Mouse (Mus musculus) forebrain, embryonic 13.5 days (tissue): ENCODE measurements around the gene Phrf1. TPM values are rescaled to one million over a fixed set of nuclear protein-coding genes. Genes with fewer than 3 reads are reported as not detected.

Experiments
- ATAC-seq: fragments of 200-750 bp; cut with Nextera tagmentation; 2 replicates; pipeline ENCODE4 v1.8.0; 2017
- H3K27ac ChIP-seq: fragments of 300-500 bp; sonication (generic); 2 replicates; pipeline ENCODE4 v1.5.1; 2015; ENCODE audit warnings: inconsistent platforms, mild to moderate bottlenecking, moderate library complexity
- H3K27me3 ChIP-seq: fragments of 300-500 bp; sonication (generic); 2 replicates; pipeline ENCODE4 v1.6.1; 2015; ENCODE audit warnings: mild to moderate bottlenecking, inconsistent platforms
- H3K36me3 ChIP-seq: fragments of 300-500 bp; sonication (generic); 2 replicates; pipeline ENCODE4 v1.6.1; 2015; ENCODE audit warnings: mild to moderate bottlenecking, inconsistent platforms; ENCODE audit not compliant: poor library complexity, severe bottlenecking
- H3K4me1 ChIP-seq: fragments of 300-500 bp; sonication (generic); 2 replicates; pipeline ENCODE4 v1.6.1; 2015; ENCODE audit warnings: inconsistent platforms
- H3K4me2 ChIP-seq: fragments of 300-500 bp; sonication (generic); 2 replicates; pipeline ENCODE4 v1.6.1; 2015; ENCODE audit warnings: inconsistent platforms, mild to moderate bottlenecking, moderate library complexity
- H3K4me3 ChIP-seq: fragments of 300-500 bp; sonication (generic); 2 replicates; pipeline ENCODE4 v1.5.1; 2015; ENCODE audit warnings: mild to moderate bottlenecking, inconsistent platforms
- H3K9ac ChIP-seq: fragments of 300-500 bp; sonication (generic); 2 replicates; pipeline ENCODE4 v1.6.1; 2015; ENCODE audit warnings: mild to moderate bottlenecking, inconsistent platforms
- H3K9me3 ChIP-seq: fragments of 300-500 bp; sonication (generic); replicated peaks from 2 replicates; pipeline ENCODE4 v1.6.1; 2016; ENCODE audit warnings: inconsistent platforms
- WGBS: fragments of 180-500 bp; shearing (Covaris S2); methylation state at CpG from one replicate; pipeline ENCODE4 v1.1.7; 2015; 5-methylcytosine and 5-hydroxymethylcytosine counted together
- polyA plus RNA-seq: library from polyadenylated mRNA; unstranded; fragments of >200 nt; fragmentation: Nextera tagmentation; extraction: Ambion mirVana; gene quantifications from 2 replicates; pipeline ENCODE4 v1.2.1, GENCODE M21; 2015

The Phrf1 gene
- polyA plus RNA-seq, 1 experiment from 2014 or later, result 82.4 TPM

GRCm38 (mm10) chr7:141281442-141281841 lies 52.9 kb downstream of the Phrf1 start:
- peaks cover 24% of the 10 kb centered on the region for H3K27me3 ChIP-seq
- H3K4me1 ChIP-seq, result peaks cover 20% of the 10 kb centered on the region; the same call in 1 of the 2 replicates
- H3K9ac ChIP-seq, result no peak overlapping the region
- H3K4me3 ChIP-seq, result no peak overlapping the region
- 33% methylated on average over 6 of the region's 6 CpGs for WGBS
- H3K4me2 ChIP-seq, result no peak overlapping the region
- H3K36me3 ChIP-seq, result no peaks in the 10 kb centered on the region
- no peak overlapping the region for H3K27ac ChIP-seq
- ATAC-seq, result peak; percentile 43
- no peaks in the 10 kb centered on the region for H3K9me3 ChIP-seq

GRCm38 (mm10) chr7:141282756-141283155 lies 54.2 kb downstream of the Phrf1 start:
- Histone ChIP-seq H3K9me3 (no peaks in the 10 kb centered on the region), H3K4me2 (no peak overlapping the region), H3K9ac (no peak overlapping the region), H3K4me3 (no peak overlapping the region), H3K4me1 (peaks cover 20% of the 10 kb centered on the region; the same call in 1 of the 2 replicates), H3K27ac (no peak overlapping the region), H3K27me3 (peaks cover 19% of the 10 kb centered on the region), H3K36me3 (no peaks in the 10 kb centered on the region)
- ATAC-seq, result no peak
- 86% methylated on average over 4 of the region's 4 CpGs for WGBS

GRCm38 (mm10) chr7:141288042-141288441 lies 59.5 kb downstream of the Phrf1 start:
- 87% methylated on average over 3 of the region's 3 CpGs for WGBS
- Histone ChIP-seq H3K36me3 (no peaks in the 10 kb centered on the region), H3K27me3 (peaks cover 31% of the 10 kb centered on the region), H3K4me1 (peaks cover 15% of the 10 kb centered on the region), H3K4me2 (no peak overlapping the region), H3K27ac (no peak overlapping the region), H3K9ac (no peak overlapping the region), H3K9me3 (no peaks in the 10 kb centered on the region), H3K4me3 (no peak overlapping the region)
- ATAC-seq, result no peak

GRCm38 (mm10) chr7:141291921-141292582 lies 63.5 kb downstream of the Phrf1 start, which contains the start of gene Drd4:
TSS of gene Drd4 (plus strand) at chr7:141292006.
- peaks cover 63% of the 10 kb centered on the region for H3K27me3 ChIP-seq
- peak within 1 kb of the TSS; percentile 95 for H3K4me2 ChIP-seq
- WGBS, result 1% methylated on average over 43 of the region's 46 CpGs
- H3K27ac ChIP-seq, result no peak within 1 kb of the TSS
- H3K9me3 ChIP-seq, result no peaks in the 10 kb centered on the region
- peaks cover 7% of the 10 kb centered on the region for H3K36me3 ChIP-seq
- peak within 1 kb of the TSS; percentile 50 for H3K4me3 ChIP-seq
- peak; percentile 83 for ATAC-seq
- H3K9ac ChIP-seq, result peak within 1 kb of the TSS; percentile 63
- H3K4me1 ChIP-seq, result peaks cover 28% of the 10 kb centered on the region

- H3K27ac ChIP-seq, result no peak overlapping the region
- ATAC-seq, result 0 out of 2 replicates have a peak, but pooled peaks have one; percentile 6
- H3K36me3 ChIP-seq, result peaks cover 13% of the 10 kb centered on the region
- peak overlapping the region; percentile 95 for H3K4me2 ChIP-seq
- 31% methylated on average over 15 of the region's 15 CpGs for WGBS
- peaks cover 63% of the 10 kb centered on the region for H3K27me3 ChIP-seq
- H3K9ac ChIP-seq, result peak overlapping the region; percentile 63; the same call in 1 of the 2 replicates
- H3K4me3 ChIP-seq, result peak overlapping the region; percentile 50
- H3K9me3 ChIP-seq, result no peaks in the 10 kb centered on the region
- H3K4me1 ChIP-seq, result peaks cover 28% of the 10 kb centered on the region
These were observed 64.2 kb downstream of the Phrf1 start for GRCm38 (mm10) chr7:141292583-141293388.

GRCm38 (mm10) chr7:141293852-141294471 lies 65.4 kb downstream of the Phrf1 start:
- Histone ChIP-seq H3K27ac (no peak overlapping the region), H3K4me3 (peak overlapping the region; percentile 35), H3K4me1 (peaks cover 28% of the 10 kb centered on the region), H3K4me2 (peak overlapping the region; percentile 54), H3K36me3 (peaks cover 21% of the 10 kb centered on the region), H3K9me3 (no peaks in the 10 kb centered on the region), H3K27me3 (peaks cover 63% of the 10 kb centered on the region), H3K9ac (peak overlapping the region; percentile 54)
- no peak for ATAC-seq
- under 1% methylated on average over 48 of the region's 53 CpGs for WGBS

GRCm38 (mm10) chr7:141294479-141294878 lies 65.9 kb downstream of the Phrf1 start:
- Histone ChIP-seq H3K36me3 (peaks cover 26% of the 10 kb centered on the region), H3K4me3 (peak overlapping the region; percentile 35), H3K4me2 (peak overlapping the region; percentile 54), H3K9ac (no peak overlapping the region), H3K27me3 (peaks cover 63% of the 10 kb centered on the region), H3K27ac (no peak overlapping the region), H3K4me1 (peaks cover 28% of the 10 kb centered on the region), H3K9me3 (no peaks in the 10 kb centered on the region)
- no peak for ATAC-seq
- whole genome bisulfite sequencing, result 5% methylated on average over 20 of the region's 22 CpGs

- H3K4me3 ChIP-seq, result no peak overlapping the region
- peaks cover 13% of the 10 kb centered on the region for H3K4me1 ChIP-seq
- H3K27me3 ChIP-seq, result peaks cover 31% of the 10 kb centered on the region
- no peak overlapping the region for H3K9ac ChIP-seq
- no peak overlapping the region for H3K27ac ChIP-seq
- no peaks in the 10 kb centered on the region for H3K9me3 ChIP-seq
- H3K36me3 ChIP-seq, result peaks cover 62% of the 10 kb centered on the region
- WGBS, result 86% methylated on average over 3 of the region's 3 CpGs
- H3K4me2 ChIP-seq, result no peak overlapping the region
- no peak for ATAC-seq
These were observed 69.5 kb downstream of the Phrf1 start for GRCm38 (mm10) chr7:141297926-141298650.

- no peak overlapping the region for H3K9ac ChIP-seq
These were observed 70.6 kb downstream of the Phrf1 start for GRCm38 (mm10) chr7:141299175-141299574.

GRCm38 (mm10) chr7:141301386-141301785 lies 72.8 kb downstream of the Phrf1 start:
- WGBS, result 98% methylated on average over 9 of the region's 9 CpGs
- peaks cover 94% of the 10 kb centered on the region for H3K36me3 ChIP-seq
- no peak overlapping the region for H3K4me3 ChIP-seq

More at GRCm38 (mm10) chr7:141299175-141299574, 70.6 kb downstream of the Phrf1 start:
- Histone ChIP-seq H3K36me3 (peaks cover 72% of the 10 kb centered on the region), H3K27me3 (peaks cover 20% of the 10 kb centered on the region), H3K4me3 (no peak overlapping the region), H3K4me2 (no peak overlapping the region), H3K4me1 (peaks cover 4% of the 10 kb centered on the region), H3K27ac (no peak overlapping the region), H3K9me3 (no peaks in the 10 kb centered on the region)
- no peak for ATAC-seq
- WGBS, result 97% methylated on average over 8 of the region's 8 CpGs

GRCm38 (mm10) chr7:141302702-141303268 lies 74.2 kb downstream of the Phrf1 start:
- Histone ChIP-seq H3K4me2 (no peak overlapping the region), H3K27me3 (no peaks in the 10 kb centered on the region), H3K4me1 (no peaks in the 10 kb centered on the region), H3K36me3 (peaks cover 94% of the 10 kb centered on the region), H3K4me3 (no peak overlapping the region), H3K9ac (no peak overlapping the region), H3K9me3 (no peaks in the 10 kb centered on the region), H3K27ac (no peak overlapping the region)
- 65% methylated on average over 1 of the region's 1 CpGs for WGBS
- no peak for ATAC-seq

More at GRCm38 (mm10) chr7:141301386-141301785, 72.8 kb downstream of the Phrf1 start:
- ATAC-seq, result no peak
- Histone ChIP-seq H3K9me3 (no peaks in the 10 kb centered on the region), H3K27me3 (no peaks in the 10 kb centered on the region), H3K9ac (no peak overlapping the region), H3K4me2 (no peak overlapping the region), H3K27ac (no peak overlapping the region), H3K4me1 (no peaks in the 10 kb centered on the region)
